Mouse (Mus musculus) neural tube, embryonic 11.5 days (tissue): ENCODE results near the gene Zfp52. TPM values are rescaled to one million over a fixed set of nuclear protein-coding genes. Genes with fewer than 3 reads are reported as not detected.
A peak's percentile ranks its signal among the peaks of the same experiment; 100 is the strongest.

Source experiments
- ATAC-seq: fragments of 200-750 bp; cut with Nextera tagmentation; 2 replicates; pipeline ENCODE4 v1.8.0; 2017; ENCODE audit warnings: moderate number of reproducible peaks, mild to moderate bottlenecking, moderate TSS enrichment, moderate library complexity; ENCODE audit not compliant: insufficient read depth, low FRiP score, low TSS enrichment
- DNase-seq: peaks from one replicate; pipeline ENCODE4 v3.0.0-alpha.2; 2015; ENCODE audit warnings: low spot score
- H3K27ac ChIP-seq: fragments of 300-500 bp; sonication (generic); 2 replicates; pipeline ENCODE4 v1.5.1; 2014; ENCODE audit warnings: low read depth, mild to moderate bottlenecking, low read length
- H3K27me3 ChIP-seq: fragments of 300-500 bp; sonication (generic); 2 replicates; pipeline ENCODE4 v1.6.1; 2014; ENCODE audit warnings: mild to moderate bottlenecking, low read length, mixed read lengths; ENCODE audit not compliant: control insufficient read depth, insufficient read depth
- H3K36me3 ChIP-seq: fragments of 300-500 bp; sonication (generic); 2 replicates; pipeline ENCODE4 v1.6.1; 2014; ENCODE audit warnings: mild to moderate bottlenecking, low read length, moderate library complexity, mixed read lengths; ENCODE audit not compliant: control insufficient read depth, insufficient read depth
- H3K4me1 ChIP-seq: fragments of 300-500 bp; sonication (generic); 2 replicates; pipeline ENCODE4 v1.6.1; 2014; ENCODE audit warnings: low read length, mixed read lengths; ENCODE audit not compliant: control insufficient read depth, insufficient read depth
- H3K4me2 ChIP-seq: fragments of 300-500 bp; sonication (generic); 2 replicates; pipeline ENCODE4 v1.6.1; 2014; ENCODE audit warnings: low read depth, mild to moderate bottlenecking, moderate library complexity
- H3K4me3 ChIP-seq: fragments of 300-500 bp; sonication (generic); 2 replicates; pipeline ENCODE4 v1.5.1; 2014; ENCODE audit warnings: low read depth, low read length
- H3K9ac ChIP-seq: fragments of 300-500 bp; sonication (generic); 2 replicates; pipeline ENCODE4 v1.6.1; 2014; ENCODE audit warnings: mild to moderate bottlenecking, low read length
- H3K9me3 ChIP-seq: fragments of 300-500 bp; sonication (generic); 2 replicates; pipeline ENCODE4 v1.6.1; 2016; ENCODE audit warnings: low read length; ENCODE audit not compliant: control insufficient read depth
- WGBS: fragments of 180-500 bp; shearing (Covaris S2); extraction: QIAGEN DNeasy Blood & Tissue Kit; methylation state at CpG from one replicate; pipeline ENCODE4 v1.1.7; 2014; 5-methylcytosine and 5-hydroxymethylcytosine counted together
- polyA plus RNA-seq: library from polyadenylated mRNA; unstranded; fragments of >200 nt; fragmentation: Nextera tagmentation; extraction: Ambion mirVana; gene quantifications from 2 replicates; pipeline ENCODE4 v1.2.1, GENCODE M21; 2014

The Zfp52 gene
- polyA plus RNA-seq, 1 experiment from 2014 or later = 1.5 TPM

- H3K36me3 ChIP-seq = peaks cover 4% of the 10 kb centered on the region
- H3K4me2 ChIP-seq = no peak overlapping the region
- H3K9me3 ChIP-seq = no peaks in the 10 kb centered on the region
- ATAC-seq (no peak), DNase-seq (peak; percentile 15)
- H3K4me3 ChIP-seq = no peak overlapping the region
- H3K4me1 ChIP-seq = no peaks in the 10 kb centered on the region
- WGBS = 32% methylated on average over 5 of the region's 5 CpGs
- no peaks in the 10 kb centered on the region for H3K27me3 ChIP-seq
- H3K27ac ChIP-seq = no peak overlapping the region
- no peak overlapping the region for H3K9ac ChIP-seq
Observed at GRCm38 (mm10) chr17:21579493-21580175, 44.3 kb downstream of the Zfp52 start.

GRCm38 (mm10) chr17:21585521-21585920 is 50.2 kb downstream of the Zfp52 start:
- Histone ChIP-seq H3K4me1 (no peaks in the 10 kb centered on the region), H3K36me3 (peaks cover 12% of the 10 kb centered on the region), H3K27me3 (no peaks in the 10 kb centered on the region), H3K4me2 (no peak overlapping the region), H3K4me3 (no peak overlapping the region), H3K27ac (no peak overlapping the region), H3K9ac (no peak overlapping the region), H3K9me3 (no peaks in the 10 kb centered on the region)
- DNase-seq (no peak), ATAC-seq (no peak)
- 92% methylated on average over 2 of the region's 2 CpGs for WGBS

Other genes with a start within 250 kb of the Zfp52 start
- not detected in 2 replicates for gene Vmn1r237, start 223.7 kb upstream of the Zfp52 start, polyA plus RNA-seq
- gene Zfp677, start 151.8 kb upstream of the Zfp52 start, polyA plus RNA-seq = 3.8 TPM in 2 replicates
- gene Zfp54, start 112.3 kb upstream of the Zfp52 start, polyA plus RNA-seq = 4.2 and 4.4 TPM in 2 replicates
- gene Zfp51, start 85.2 kb upstream of the Zfp52 start, polyA plus RNA-seq = 14.5 and 17.1 TPM in 2 replicates
- gene Zfp53, start 46.5 kb upstream of the Zfp52 start, polyA plus RNA-seq = 8.7 and 10.1 TPM in 2 replicates
- gene Zfp948, start 31.5 kb downstream of the Zfp52 start, polyA plus RNA-seq = 19.7 and 20.4 TPM in 2 replicates
- gene Zfp983, start 115.1 kb downstream of the Zfp52 start, polyA plus RNA-seq = 7.2 and 10.5 TPM in 2 replicates
- gene Gm10226, start 156.3 kb downstream of the Zfp52 start, polyA plus RNA-seq = 16.5 and 19.5 TPM in 2 replicates
- gene Zfp760, start 172.2 kb downstream of the Zfp52 start, polyA plus RNA-seq = 21.0 and 22.5 TPM in 2 replicates
- gene Zfp229, start 195.3 kb downstream of the Zfp52 start, polyA plus RNA-seq = 7.3 and 7.8 TPM in 2 replicates